Mouse (Mus musculus) 416B (cell line): ENCODE measurements around the gene Usp7.
A peak's percentile ranks its signal among the peaks of the same experiment; 100 is the strongest.

Source experiments
- DNase-seq: peaks from one replicate; pipeline ENCODE4 v3.0.0; 2011; ENCODE audit warnings: low read depth

Gene Usp7

GRCm38 (mm10) chr16:8716300-8716699 lies 75.8 kb downstream of the Usp7 start:
- no peak for DNase-seq

GRCm38 (mm10) chr16:8715513-8716080 lies 76.5 kb downstream of the Usp7 start:
- DNase-seq: no peak

GRCm38 (mm10) chr16:8714851-8715250 lies 77.3 kb downstream of the Usp7 start:
- DNase-seq: no peak

- DNase-seq: no peak
Measured at GRCm38 (mm10) chr16:8711998-8712397, 80.1 kb downstream of the Usp7 start.

- DNase-seq: no peak
Measured at GRCm38 (mm10) chr16:8700586-8700985, 91.5 kb downstream of the Usp7 start.

GRCm38 (mm10) chr16:8699556-8699955 lies 92.6 kb downstream of the Usp7 start:
- DNase-seq: no peak

GRCm38 (mm10) chr16:8691206-8691605 lies 100.9 kb downstream of the Usp7 start:
- no peak for DNase-seq

GRCm38 (mm10) chr16:8689979-8690656 lies 102.0 kb downstream of the Usp7 start:
- no peak for DNase-seq

- DNase-seq: no peak
Measured at GRCm38 (mm10) chr16:8687559-8688112, 104.5 kb downstream of the Usp7 start.

GRCm38 (mm10) chr16:8686871-8687535 lies 105.1 kb downstream of the Usp7 start:
- no peak for DNase-seq

GRCm38 (mm10) chr16:8686121-8686870 lies 105.8 kb downstream of the Usp7 start:
- DNase-seq: peak; percentile 77

- no peak for DNase-seq
Measured at GRCm38 (mm10) chr16:8685087-8685486, 107.0 kb downstream of the Usp7 start.

GRCm38 (mm10) chr16:8680470-8680869 lies 111.6 kb downstream of the Usp7 start, which contains the start of gene Gm5767:
Gene Gm5767 (plus strand): TSS chr16:8680770.
- no peak for DNase-seq

GRCm38 (mm10) chr16:8679780-8680179 lies 112.3 kb downstream of the Usp7 start:
- DNase-seq: no peak

GRCm38 (mm10) chr16:8678676-8679075 lies 113.4 kb downstream of the Usp7 start:
- DNase-seq: no peak

- DNase-seq: no peak
Measured at GRCm38 (mm10) chr16:8678035-8678434, 114.1 kb downstream of the Usp7 start.

- peak; percentile 69 for DNase-seq
Measured at GRCm38 (mm10) chr16:8676800-8677199, 115.3 kb downstream of the Usp7 start.

GRCm38 (mm10) chr16:8676228-8676627 lies 115.9 kb downstream of the Usp7 start:
- no peak for DNase-seq

- DNase-seq: no peak
Measured at GRCm38 (mm10) chr16:8675559-8675958, 116.5 kb downstream of the Usp7 start.

- peak; percentile 87 for DNase-seq
Measured at GRCm38 (mm10) chr16:8674165-8674564, 117.9 kb downstream of the Usp7 start.

GRCm38 (mm10) chr16:8673343-8673742 lies 118.8 kb downstream of the Usp7 start:
- peak; percentile 25 for DNase-seq

- no peak for DNase-seq
Measured at GRCm38 (mm10) chr16:8672811-8673210, 119.3 kb downstream of the Usp7 start.
